Mouse (Mus musculus): ENCODE results near the gene Foxj1.
"Not testable (repeated sequence)": the region's sequence is repeated elsewhere in the genome, so short reads cannot be mapped to it uniquely, and the experiment has no call there.

Foxj1 gene

GRCm38 (mm10) chr11:116335244-116336036 is at the start of gene Foxj1:
TSS of gene Foxj1 (minus strand) at chr11:116335399.
- DNase-seq = peak; percentile 98

GRCm38 (mm10) chr11:116384171-116384570 is 49.0 kb upstream of the Foxj1 start:
- DNase-seq = no peak

DNA sequence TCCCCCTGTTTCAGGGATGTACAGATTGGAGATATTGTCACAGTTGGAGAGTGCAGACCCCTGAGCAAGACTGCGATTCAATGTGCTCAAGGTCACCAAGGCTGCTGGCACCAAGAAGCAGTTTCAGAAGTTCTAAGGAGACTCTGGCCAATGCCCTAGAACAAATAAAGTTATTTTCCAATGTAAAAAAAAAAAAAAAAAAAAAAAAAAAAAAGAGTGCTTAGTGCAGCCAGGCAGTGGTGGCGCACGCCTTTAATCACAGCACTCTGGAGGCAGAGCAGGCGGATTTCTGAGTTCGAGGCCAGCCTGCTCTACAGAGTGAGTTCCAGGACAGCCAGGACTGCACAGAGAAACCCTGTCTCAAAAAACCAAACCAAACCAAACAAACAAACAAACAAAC is 47.9 kb upstream of the Foxj1 start:
- not testable (repeated sequence) for DNase-seq

DNA sequence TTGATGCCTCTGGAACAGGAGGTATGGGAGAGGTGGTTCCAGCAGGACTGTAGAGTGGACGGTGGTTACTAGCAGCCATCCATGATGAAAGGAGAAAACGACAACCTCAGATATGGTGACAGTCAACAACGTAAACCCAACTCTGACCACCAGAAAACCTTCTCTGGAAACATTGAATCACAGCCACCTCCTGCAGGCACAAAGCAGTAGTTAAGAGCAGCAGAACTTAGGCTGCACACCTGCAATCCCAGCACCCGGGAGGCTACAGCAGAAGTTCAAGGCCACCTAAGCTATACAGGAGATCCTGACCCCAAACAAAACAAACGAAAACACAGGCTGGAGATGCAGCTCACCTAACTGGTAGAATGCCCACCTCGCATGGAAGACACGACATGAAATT is 45.6 kb upstream of the Foxj1 start:
- no peak for DNase-seq

- DNase-seq = no peak
These were observed 44.3 kb upstream of the Foxj1 start for GRCm38 (mm10) chr11:116379530-116379929.

GRCm38 (mm10) chr11:116376945-116377661 is 41.9 kb upstream of the Foxj1 start:
- DNase-seq = peak in 1 of 2 experiments; percentile 36

DNA sequence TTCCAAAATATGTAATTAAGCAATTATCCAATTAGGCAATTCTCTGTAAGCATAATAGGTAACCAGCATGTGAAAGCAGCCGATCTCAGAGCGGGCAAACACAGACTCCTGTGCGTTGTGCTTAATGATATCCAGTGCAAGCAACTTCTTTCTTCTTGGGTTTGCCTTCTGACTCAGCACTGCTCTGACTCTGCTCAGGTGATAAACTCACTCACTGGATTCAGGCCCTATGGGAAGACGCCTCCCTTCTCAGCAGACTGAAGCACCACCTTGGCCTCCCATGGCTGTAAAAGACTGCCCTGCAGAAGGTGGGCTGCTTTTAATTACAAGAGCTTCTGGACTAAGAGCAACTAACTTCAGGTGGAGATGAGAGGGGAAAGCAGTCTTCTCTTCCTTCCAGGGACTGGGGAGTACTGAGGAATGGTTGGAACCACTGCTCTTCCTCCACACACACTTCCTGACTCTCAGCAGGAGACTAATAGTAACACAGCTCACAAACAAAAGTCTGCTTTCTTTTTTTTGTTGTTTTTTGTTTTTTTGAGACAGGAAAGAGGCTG is 36.8 kb upstream of the Foxj1 start:
- no peak for DNase-seq

GRCm38 (mm10) chr11:116369633-116370032 is 34.4 kb upstream of the Foxj1 start:
- DNase-seq = no peak

DNA sequence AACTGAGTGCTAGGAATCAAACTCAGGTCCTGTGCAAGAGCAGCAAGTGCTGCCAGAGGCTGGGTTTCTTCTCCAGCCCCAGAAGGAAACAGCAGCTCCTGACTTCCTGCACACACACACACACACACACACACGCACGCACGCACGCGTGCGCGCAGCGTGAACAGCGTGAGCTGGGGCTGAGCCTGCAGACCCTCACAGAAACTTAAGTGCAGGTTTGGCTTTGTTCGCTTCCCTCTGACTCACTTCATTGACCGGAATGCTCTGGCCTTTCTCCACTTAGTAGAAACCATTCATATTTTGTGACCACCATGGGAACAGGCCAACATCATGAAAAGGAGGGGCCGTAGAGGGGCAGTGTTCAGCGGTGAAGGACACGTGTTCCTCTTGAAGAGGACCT is 33.9 kb upstream of the Foxj1 start:
- DNase-seq = no peak

DNA sequence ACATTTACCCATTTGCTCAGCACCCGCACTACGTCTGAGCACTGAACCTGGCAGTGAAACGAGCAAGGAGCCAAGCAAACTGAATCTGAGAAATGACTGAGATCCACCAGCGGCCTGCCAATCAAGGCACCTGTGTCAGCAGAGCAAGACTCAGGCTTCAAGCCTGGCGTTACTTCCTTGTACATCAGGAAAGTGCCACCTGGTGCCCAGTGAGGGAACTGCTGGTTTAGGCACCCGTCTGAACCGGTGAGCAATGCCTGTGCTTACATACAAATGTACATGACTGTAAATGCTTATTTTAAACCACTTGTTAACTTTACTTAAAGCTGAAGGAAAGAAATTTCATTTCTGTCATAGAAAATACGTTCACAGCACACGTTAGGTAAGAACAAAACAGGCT is 32.9 kb upstream of the Foxj1 start:
- peak; percentile 95 for DNase-seq

GRCm38 (mm10) chr11:116366647-116367046 is 31.4 kb upstream of the Foxj1 start:
- no peak for DNase-seq

GRCm38 (mm10) chr11:116366124-116366523 is 30.9 kb upstream of the Foxj1 start:
- no peak for DNase-seq

- DNase-seq = no peak
These were observed 30.2 kb upstream of the Foxj1 start for GRCm38 (mm10) chr11:116365432-116365831.

GRCm38 (mm10) chr11:116362015-116362414 is 26.8 kb upstream of the Foxj1 start:
- no peak for DNase-seq

DNA sequence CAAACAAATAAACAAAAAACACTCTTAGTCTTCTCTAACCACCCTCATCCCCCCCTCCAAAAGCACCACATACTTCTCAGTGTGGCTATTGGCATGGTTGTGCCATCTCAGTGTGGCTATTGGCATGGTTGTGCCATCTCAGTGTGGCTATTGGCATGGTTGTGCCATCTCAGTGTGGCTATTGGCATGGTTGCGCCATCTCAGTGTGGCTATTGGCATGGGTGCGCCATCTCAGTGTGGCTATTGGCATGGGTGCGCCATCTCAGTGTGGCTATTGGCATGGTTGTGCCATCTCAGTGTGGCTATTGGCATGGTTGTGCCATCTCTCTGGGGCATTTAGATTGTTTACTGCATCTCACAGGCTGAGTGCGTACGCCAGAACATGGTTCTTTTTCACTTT is 25.7 kb upstream of the Foxj1 start:
- DNase-seq = not testable (repeated sequence)

DNA sequence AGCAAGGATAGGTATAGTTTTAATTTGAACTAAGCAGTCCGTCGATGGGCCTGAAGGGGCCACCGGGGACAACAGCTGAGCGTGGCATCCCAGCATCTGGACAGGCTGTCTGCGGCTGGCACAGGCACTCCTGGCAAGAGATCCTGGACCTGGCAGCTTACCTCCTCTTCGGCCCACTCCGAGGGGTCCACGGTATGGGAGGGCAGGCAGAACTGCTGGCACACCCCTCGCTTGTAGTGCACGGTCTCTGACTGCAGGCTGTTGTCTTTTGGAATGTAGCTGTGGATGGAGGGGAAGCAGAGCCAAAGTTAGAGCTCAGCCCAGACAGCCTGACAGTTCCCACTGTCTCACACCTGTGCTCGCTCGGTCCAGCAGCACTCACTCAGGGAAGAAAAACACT is 24.5 kb upstream of the Foxj1 start:
- no peak for DNase-seq

- DNase-seq = no peak
These were observed 23.9 kb upstream of the Foxj1 start for GRCm38 (mm10) chr11:116358926-116359637.

- no peak for DNase-seq
These were observed 19.3 kb upstream of the Foxj1 start for GRCm38 (mm10) chr11:116354521-116354920.

DNA sequence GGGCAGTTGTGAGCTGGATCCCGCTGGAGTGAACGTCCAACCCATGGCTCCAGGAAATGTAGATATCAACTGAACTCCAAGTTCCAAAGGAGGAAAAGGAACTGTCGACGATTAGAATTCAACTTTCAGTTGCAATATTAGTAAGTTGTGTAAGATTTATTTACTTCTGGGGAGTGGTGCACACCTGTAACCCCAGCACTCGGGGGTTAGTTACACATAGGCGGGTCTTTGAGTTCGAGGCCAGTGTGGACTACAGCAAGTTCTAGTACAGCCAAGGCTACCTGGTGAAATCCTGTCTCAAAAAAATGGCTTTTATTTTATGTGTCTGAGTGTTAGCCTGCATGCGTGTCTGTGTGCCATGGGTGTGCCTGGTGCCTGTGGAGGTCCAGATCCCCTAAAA is 18.3 kb upstream of the Foxj1 start:
- no peak for DNase-seq

- DNase-seq = no peak
These were observed 16.1 kb upstream of the Foxj1 start for GRCm38 (mm10) chr11:116351294-116351693.

DNA sequence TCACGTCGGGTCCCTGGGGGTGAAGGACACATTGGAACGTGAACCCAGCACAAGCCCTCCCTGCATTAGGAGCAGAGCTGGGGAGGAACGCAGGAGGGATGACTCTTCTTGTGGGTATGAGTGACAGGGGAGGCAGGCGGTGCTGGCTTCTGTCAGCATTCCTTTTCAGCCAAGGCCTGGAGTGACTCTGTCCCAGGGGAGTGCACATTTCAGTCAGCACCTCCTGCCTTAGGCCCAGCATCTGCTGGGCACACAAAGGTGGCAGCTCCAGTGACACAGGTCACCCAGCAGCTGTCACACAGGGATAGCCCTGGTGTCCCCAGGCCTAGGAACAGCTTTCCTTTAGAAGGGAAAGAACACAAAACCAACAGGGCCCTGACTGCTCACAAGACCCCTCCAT is 12.8 kb upstream of the Foxj1 start:
- no peak for DNase-seq

- no peak for DNase-seq
These were observed 11.8 kb upstream of the Foxj1 start for GRCm38 (mm10) chr11:116347012-116347411.

GRCm38 (mm10) chr11:116342069-116342791 is 7.0 kb upstream of the Foxj1 start:
- DNase-seq = peak; percentile 31 to 49

All from kidney, postnatal 4 days (tissue).